Mouse (Mus musculus) adrenal gland, adult 8-10 months (tissue): Measurements from ENCODE around the gene Terb2. TPM values are rescaled to one million over a fixed set of nuclear protein-coding genes. Genes with fewer than 3 reads are reported as not detected.

Source experiments
- DNase-seq: peaks from one replicate; pipeline ENCODE4 v3.0.0; 2022
- total RNA-seq, 4 experiments: library from RNA; stranded (reverse); gene quantifications; 2 replicates each; pipeline ENCODE4 v1.2.4; 2022

The Terb2 gene
- not detected for total RNA-seq

DNA sequence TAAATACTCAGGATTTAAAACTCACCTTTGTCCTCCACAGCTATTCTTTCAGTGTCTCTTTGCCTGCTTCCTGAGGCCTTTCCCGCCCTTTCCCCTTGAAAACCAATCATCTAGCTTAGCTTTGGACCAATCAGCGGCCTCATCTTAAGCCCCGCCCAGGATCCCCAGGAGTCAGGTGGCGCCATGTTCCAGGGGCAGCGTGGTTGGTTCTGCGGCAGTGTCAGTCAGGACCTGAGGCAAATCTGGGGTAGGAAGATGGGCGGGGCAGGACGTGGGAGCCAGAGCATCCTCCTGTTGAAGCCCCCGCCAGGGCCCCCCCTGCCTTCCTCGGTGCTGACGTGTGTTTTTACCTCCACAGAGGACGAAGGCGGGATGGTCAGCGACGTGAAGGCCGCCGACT, at the start of gene Terb2, which contains the start of gene Patl2:
Gene Terb2, plus strand, starts transcription at position 167 of the 400 bp plus-strand sequence.
Gene Patl2, minus strand, starts transcription at position 84 of the 400 bp plus-strand sequence.
- no peak for DNase-seq

DNA sequence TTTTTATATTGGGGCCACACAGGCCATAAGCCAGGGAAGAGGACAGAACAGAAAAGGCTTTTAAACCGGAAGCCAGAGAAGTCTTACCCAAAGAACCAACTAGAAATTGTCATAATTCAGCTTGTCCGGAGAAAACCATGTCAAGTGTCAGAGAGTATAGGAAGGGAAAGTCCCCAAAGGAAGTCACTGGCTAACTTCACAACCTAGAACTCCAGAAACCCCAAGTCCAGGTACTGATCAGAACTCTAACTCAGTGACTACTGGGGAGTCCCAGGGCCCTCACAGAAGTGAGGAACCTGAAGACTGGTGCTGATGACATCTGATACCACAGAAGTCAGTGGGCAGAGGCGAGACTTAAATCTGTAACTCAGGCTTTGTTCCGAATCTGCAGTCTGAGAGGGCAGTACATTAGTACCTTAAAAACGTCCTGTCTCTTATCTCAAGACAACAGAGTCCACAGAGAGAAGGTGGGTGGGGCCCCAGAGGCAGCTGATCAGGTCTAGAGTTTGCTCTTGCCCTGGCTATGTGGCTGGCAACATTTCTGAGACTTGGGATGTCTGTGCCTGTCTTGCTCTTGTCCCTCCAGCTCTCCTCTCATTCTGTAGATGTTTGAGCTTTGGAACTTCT, 48.1 kb upstream of the Terb2 start:
- no peak for DNase-seq

GRCm38 (mm10) chr2:122140815-122141214, 45.3 kb upstream of the Terb2 start:
- DNase-seq: no peak

GRCm38 (mm10) chr2:122141332-122141967, 44.6 kb upstream of the Terb2 start:
- DNase-seq: no peak

DNA sequence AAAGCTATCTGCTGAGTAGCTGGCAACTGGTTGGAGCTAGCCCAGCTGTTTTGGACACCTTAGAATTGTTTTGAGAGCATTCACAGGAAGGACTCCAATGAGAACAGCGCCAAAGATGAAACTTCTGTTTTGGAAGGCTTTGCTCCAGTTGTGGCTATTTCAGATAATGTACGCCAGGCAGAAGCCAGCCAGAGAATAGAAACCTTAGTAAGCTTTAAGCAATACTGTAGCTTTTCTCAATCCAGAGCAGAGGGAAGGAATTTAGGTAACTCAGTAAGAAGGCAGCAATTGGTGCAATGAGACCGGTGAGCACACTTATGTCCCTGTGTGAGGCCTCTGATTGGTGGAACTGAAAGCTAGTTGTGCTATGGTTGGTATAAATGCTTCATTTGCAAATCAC, 43.0 kb upstream of the Terb2 start:
- no peak for DNase-seq

GRCm38 (mm10) chr2:122145756-122146155, 40.3 kb upstream of the Terb2 start:
- DNase-seq: no peak

DNA sequence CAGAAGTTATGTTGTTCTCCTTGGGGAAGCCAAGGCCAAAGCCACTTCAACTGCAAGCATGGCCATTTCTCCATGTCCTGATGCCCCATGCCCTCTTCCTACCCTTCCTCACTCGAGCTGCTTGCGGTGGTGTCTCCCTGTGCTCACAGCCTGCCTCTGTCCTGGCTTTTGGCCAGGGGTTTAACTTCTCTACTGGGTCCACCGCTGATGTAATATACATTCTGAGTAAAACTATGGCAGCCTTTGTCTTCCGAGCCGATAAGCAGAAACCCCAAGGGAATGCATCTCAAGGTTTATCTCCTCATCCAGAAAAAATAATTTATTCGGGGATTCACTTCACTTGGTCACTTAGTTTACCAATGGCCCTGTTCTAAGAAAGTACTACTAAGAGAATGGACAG, 39.4 kb upstream of the Terb2 start:
- no peak for DNase-seq

GRCm38 (mm10) chr2:122147508-122148241, 38.4 kb upstream of the Terb2 start, which contains the start of gene B2m:
TSS of gene B2m (plus strand) at chr2:122147686.
- DNase-seq: peak; percentile 93

GRCm38 (mm10) chr2:122148242-122148917, 37.7 kb upstream of the Terb2 start:
- peak; percentile 60 for DNase-seq

- DNase-seq: no peak
These were observed 36.8 kb upstream of the Terb2 start for GRCm38 (mm10) chr2:122149316-122149715.

DNA sequence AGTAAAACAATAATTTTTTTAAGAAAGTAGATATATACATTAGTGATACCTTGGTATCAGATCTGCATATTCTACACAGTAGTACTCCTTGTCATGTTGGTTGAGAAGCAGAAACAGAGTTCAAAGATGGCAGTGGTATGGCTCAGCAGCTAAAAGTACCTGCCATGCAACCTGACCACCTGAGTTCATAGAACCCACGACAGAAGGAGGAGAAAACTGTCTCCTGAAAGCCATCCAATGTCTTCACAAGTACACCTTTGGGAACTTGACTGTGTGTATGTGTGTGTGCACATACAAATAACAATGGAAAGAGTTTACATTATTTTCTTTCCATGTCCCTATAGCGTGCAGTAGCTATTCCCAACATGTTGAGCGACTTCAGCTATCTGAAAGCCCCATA, 36.4 kb upstream of the Terb2 start:
- DNase-seq: no peak

DNA sequence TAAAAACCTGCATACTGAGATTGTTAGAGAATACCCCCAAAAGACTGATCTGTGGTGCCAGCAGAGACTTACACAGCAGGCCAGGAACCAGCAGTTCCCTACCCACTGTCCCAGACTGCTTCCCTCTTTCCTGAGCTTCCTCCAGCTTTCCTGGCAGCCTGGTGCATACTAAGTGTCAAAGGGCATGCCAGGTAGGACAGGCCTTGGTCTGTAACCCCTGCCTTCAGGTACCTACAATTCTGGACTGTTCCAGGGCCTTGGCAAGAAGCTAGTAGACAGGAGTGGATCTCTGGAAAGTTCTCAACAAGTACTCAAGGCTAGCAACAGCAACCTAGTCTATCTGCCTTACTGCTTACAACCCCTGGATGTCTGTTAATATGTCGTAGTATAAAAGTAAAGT, 34.9 kb upstream of the Terb2 start:
- DNase-seq: no peak

GRCm38 (mm10) chr2:122152850-122153249, 33.2 kb upstream of the Terb2 start:
- no peak for DNase-seq

DNA sequence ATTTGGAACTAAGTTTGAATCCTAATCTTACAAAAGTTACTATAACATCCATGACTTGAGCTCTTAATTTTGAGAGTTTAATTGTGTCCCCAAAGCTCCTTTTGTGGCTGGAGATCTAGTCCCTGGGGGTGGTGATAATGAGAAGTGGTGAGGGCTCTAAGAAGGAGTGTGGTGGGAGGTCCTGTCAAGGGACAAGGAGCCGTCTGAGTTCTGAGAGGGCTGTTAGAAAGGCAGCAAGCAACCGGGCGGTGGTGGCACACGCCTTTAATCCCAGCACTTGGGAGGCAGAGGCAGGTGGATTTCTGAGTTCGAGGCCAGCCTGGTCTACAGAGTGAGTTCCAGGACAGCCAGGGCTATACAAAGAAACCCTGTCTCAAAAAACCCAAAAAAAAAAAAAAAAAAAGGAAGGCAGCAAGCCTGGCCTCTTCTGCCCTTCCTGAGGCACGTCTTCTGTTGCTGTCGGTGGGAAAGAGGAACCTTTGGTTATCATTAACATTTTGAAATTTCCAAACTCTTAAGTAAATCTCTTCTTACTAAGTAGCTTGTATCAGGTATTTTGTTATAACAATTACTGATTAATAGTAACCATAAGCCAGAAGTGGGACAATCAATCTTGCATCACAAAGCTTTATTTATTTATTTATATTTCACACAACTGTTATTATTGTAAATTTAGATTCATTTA, 32.2 kb upstream of the Terb2 start:
- DNase-seq: no peak

DNA sequence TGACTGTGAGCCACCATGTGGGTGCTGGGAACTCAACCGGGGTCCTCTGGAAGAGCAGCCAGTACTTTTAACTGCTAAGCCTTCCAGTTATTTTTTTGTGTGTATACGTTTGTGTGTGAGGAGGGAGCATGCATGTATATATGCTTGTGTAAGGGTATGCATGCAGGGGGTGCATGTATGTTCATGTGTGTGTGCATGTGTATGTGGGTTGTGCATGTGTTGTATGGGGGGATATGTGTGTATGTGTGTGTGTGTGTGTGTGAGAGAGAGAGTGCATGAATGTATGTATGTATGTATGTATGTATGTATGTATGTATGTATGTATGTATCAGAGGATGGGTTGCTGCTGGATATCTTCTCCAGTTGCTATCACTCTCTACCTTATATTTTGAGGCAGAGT, 31.6 kb upstream of the Terb2 start:
- DNase-seq: no peak

GRCm38 (mm10) chr2:122155292-122155691, 30.8 kb upstream of the Terb2 start:
- no peak for DNase-seq

GRCm38 (mm10) chr2:122156051-122156700, 29.9 kb upstream of the Terb2 start:
- no peak for DNase-seq

GRCm38 (mm10) chr2:122157561-122157960, 28.5 kb upstream of the Terb2 start:
- no peak for DNase-seq

DNA sequence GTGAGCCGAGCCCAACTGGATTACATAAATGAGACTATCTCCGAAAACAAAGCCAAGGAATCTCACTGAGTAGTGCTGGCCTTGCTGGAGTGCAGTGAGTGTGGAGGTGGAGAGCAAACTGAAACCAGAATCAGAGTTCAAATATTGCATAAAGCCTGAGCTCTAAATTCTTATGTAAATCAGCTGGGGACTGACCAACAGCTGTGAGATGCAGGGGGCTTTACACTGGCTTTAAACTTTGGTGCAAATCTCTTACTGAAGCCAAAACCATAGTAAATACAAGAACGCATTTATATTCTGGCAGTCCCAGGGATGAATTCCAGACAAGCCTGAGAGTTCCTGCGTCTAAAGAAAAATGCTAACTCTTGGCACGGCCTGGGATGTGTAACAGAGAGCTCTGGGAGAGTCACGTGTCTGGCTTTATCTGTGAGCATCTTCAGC, 27.7 kb upstream of the Terb2 start:
- DNase-seq: no peak

GRCm38 (mm10) chr2:122159667-122160066, 26.4 kb upstream of the Terb2 start:
- no peak for DNase-seq

- DNase-seq: peak; percentile 54
These were observed 25.4 kb upstream of the Terb2 start, which contains the start of gene Trim69 for GRCm38 (mm10) chr2:122160680-122161079. TSS of gene Trim69 (plus strand) at chr2:122160700.

DNA sequence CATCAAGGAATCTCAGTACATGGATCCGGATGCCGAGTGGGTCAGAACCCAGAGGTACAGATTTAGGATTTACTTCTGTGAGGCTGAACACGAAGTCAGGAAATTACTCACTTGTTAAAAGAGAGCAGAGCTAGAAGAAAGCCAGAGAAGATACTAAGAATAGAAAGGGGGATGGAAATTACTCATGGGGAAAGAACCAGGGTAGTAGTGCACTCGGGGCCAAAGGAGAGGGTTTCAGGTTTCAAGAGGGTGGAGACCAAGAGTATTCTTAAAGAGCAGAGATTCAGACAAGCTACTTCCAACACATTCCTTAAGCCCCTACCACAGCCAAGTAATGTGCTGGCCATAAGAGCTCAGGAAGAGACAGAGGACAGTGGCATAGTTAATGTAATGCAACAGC, 24.5 kb upstream of the Terb2 start:
- DNase-seq: no peak
